In the genomic region with DNA sequence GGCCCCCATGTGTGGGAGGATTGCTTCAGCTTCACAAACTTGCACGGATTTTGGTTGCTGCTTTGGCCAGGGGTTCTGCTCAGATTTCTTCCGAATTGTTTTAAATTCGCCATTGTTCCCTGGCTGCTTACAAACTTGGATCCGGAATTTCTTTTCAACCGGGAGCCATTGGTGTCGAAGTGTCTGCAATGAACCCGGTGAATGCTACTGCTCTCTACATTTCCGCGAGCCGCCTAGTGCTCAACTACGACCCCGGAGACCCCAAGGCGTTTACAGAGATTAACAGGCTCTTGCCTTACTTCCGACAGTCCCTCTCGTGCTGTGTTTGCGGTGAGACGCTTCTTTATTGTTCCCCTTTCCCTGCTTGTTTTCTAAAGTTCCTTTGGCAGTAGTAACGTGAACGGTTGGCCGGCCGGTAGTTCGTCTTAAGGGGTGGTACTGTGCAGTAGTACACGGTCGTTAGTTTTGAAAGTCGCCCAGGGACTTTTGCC, we compare ENCODE assay signal across 8 mouse cellular contexts. TPM values are rescaled to one million over a fixed set of nuclear protein-coding genes. Genes with fewer than 3 reads are reported as not detected.
A peak's percentile ranks its signal among the peaks of the same experiment; 100 is the strongest.
DNase-seq lines count a peak whose midpoint lies in the region; ATAC-seq lines count a peak whose summit lies in the region.

No protein-coding gene starts in this region.

- ATAC-seq in embryonic facial prominence, embryonic 14.5 days (ENCODE audit: low read depth) = no peak
- ATAC-seq in hindbrain, embryonic 15.5 days (ENCODE audit: low FRiP score, low read depth) = no peak
- no peak for ATAC-seq in liver, embryonic 13.5 days (ENCODE audit: low read depth)

- peak overlapping the region; percentile 85 for H3K4me2 ChIP-seq in embryonic facial prominence, embryonic 14.5 days (ENCODE audit: low read depth, low read length)
- peak overlapping the region; percentile 82 for H3K4me2 ChIP-seq in hindbrain, embryonic 15.5 days
- peak overlapping the region; percentile 94 for H3K4me2 ChIP-seq in liver, embryonic 13.5 days

- H3K4me3 ChIP-seq in embryonic facial prominence, embryonic 14.5 days (ENCODE audit: low read depth, low read length) = peak overlapping the region; percentile 99
- H3K4me3 ChIP-seq in hindbrain, embryonic 15.5 days = peak overlapping the region; percentile 72
- peak overlapping the region; percentile 90 for H3K4me3 ChIP-seq in liver, embryonic 13.5 days (replicated peaks)

- H3K9ac ChIP-seq in embryonic facial prominence, embryonic 14.5 days (ENCODE audit: low read depth, low read length) = peak overlapping the region; percentile 99
- H3K9ac ChIP-seq in hindbrain, embryonic 15.5 days = peak overlapping the region; percentile 91
- peak overlapping the region; percentile 96 for H3K9ac ChIP-seq in liver, embryonic 13.5 days

- H3K36me3 ChIP-seq in embryonic facial prominence, embryonic 14.5 days (ENCODE audit: control insufficient read depth, insufficient read depth, low read length) = no peaks in the 10 kb centered on the region
- H3K36me3 ChIP-seq in hindbrain, embryonic 15.5 days = no peaks in the 10 kb centered on the region
- H3K36me3 ChIP-seq in liver, embryonic 13.5 days = peaks cover 2% of the 10 kb centered on the region

- H3K27ac ChIP-seq in embryonic facial prominence, embryonic 14.5 days (replicated peaks; ENCODE audit: low read depth, low read length) = peak overlapping the region; percentile 100
- peak overlapping the region; percentile 100 for H3K27ac ChIP-seq in hindbrain, embryonic 15.5 days (replicated peaks)
- H3K27ac ChIP-seq in liver, embryonic 13.5 days = peak overlapping the region; percentile 99

- WGBS in embryonic facial prominence, embryonic 14.5 days = under 1% methylated on average over 25 of the region's 25 CpGs
- WGBS in hindbrain, embryonic 15.5 days = under 1% methylated on average over 25 of the region's 25 CpGs
- WGBS in liver, embryonic 13.5 days (ENCODE audit: insufficient replicate concordance) = under 1% methylated on average over 25 of the region's 25 CpGs

- H3K9me3 ChIP-seq in embryonic facial prominence, embryonic 14.5 days (ENCODE audit: control insufficient read depth, low read length) = no peaks in the 10 kb centered on the region
- H3K9me3 ChIP-seq in hindbrain, embryonic 15.5 days = no peaks in the 10 kb centered on the region
- H3K9me3 ChIP-seq in liver, embryonic 13.5 days (replicated peaks) = no peaks in the 10 kb centered on the region

- peak; percentile 15 for DNase-seq in ovary, postnatal 36 days (ENCODE audit: low spot score)
- DNase-seq in ovary, postnatal 10 days (ENCODE audit: low spot score) = no peak
- peak; percentile 36 for DNase-seq in embryonic facial prominence, embryonic 14.5 days (ENCODE audit: low spot score)
- no peak for DNase-seq in liver, embryonic 13.5 days
- DNase-seq in neural tube, embryonic 10.5 days (ENCODE audit: extremely low spot score, low spot score) = peak; percentile 50
- DNase-seq in thymus, postnatal 4 days = peak; percentile 68
- no peak for DNase-seq in left cerebral cortex, adult 8-10 months (ENCODE audit: low spot score in 2 of 2)

- H3K27me3 ChIP-seq in embryonic facial prominence, embryonic 14.5 days (replicated peaks; ENCODE audit: control insufficient read depth, insufficient read depth, low read length) = no peaks in the 10 kb centered on the region
- no peaks in the 10 kb centered on the region for H3K27me3 ChIP-seq in hindbrain, embryonic 15.5 days
- no peaks in the 10 kb centered on the region for H3K27me3 ChIP-seq in liver, embryonic 13.5 days

- H3K4me1 ChIP-seq in embryonic facial prominence, embryonic 14.5 days (ENCODE audit: control insufficient read depth, insufficient read depth, low read length) = peaks cover 23% of the 10 kb centered on the region
- peaks cover 39% of the 10 kb centered on the region for H3K4me1 ChIP-seq in hindbrain, embryonic 15.5 days (replicated peaks)
- H3K4me1 ChIP-seq in liver, embryonic 13.5 days (replicated peaks) = peaks cover 45% of the 10 kb centered on the region

RNA-seq across cellular contexts. Expression of gene Msl2, which starts 1.2 kb away (rescaled TPM):
- 6.2 and 6.8 TPM in 2 replicates for polyA plus RNA-seq in embryonic facial prominence, embryonic 14.5 days (2014; fragmentation: Nextera tagmentation; extraction: Ambion mirVana)
- 3.7 and 4.6 TPM in 2 replicates for polyA plus RNA-seq in hindbrain, embryonic 15.5 days (2015; fragmentation: Nextera tagmentation; extraction: Ambion mirVana)
- 2.6 and 2.9 TPM in 2 replicates for polyA plus RNA-seq in liver, embryonic 13.5 days (2015; fragmentation: Nextera tagmentation; extraction: Ambion mirVana)
- 10 to 100 TPM; 61.4 to 70.4 (median 65.8) TPM for total RNA-seq in left cerebral cortex, adult 8-10 months (2022)

RNA-seq across cellular contexts. Expression of gene Pccb, which starts 40.4 kb away (rescaled TPM):
- polyA plus RNA-seq in embryonic facial prominence, embryonic 14.5 days (2014; fragmentation: Nextera tagmentation; extraction: Ambion mirVana) = 25.0 and 28.5 TPM in 2 replicates
- 24.3 and 25.5 TPM in 2 replicates for polyA plus RNA-seq in hindbrain, embryonic 15.5 days (2015; fragmentation: Nextera tagmentation; extraction: Ambion mirVana)
- 7.6 and 8.4 TPM in 2 replicates for polyA plus RNA-seq in liver, embryonic 13.5 days (2015; fragmentation: Nextera tagmentation; extraction: Ambion mirVana)
- total RNA-seq in left cerebral cortex, adult 8-10 months (2022) = 10 to 100 TPM; 42.0 to 51.2 (median 46.6) TPM

Comparison
In these comparisons a context has a peak if more than half of its experiments do, and no peak if none do; other contexts are left out.
1. DNase-seq: peak in ovary, postnatal 36 days (single experiment), embryonic facial prominence, embryonic 14.5 days (single experiment), neural tube, embryonic 10.5 days (single experiment) and thymus, postnatal 4 days (single experiment); none in ovary, postnatal 10 days (single experiment), liver, embryonic 13.5 days (single experiment) and left cerebral cortex, adult 8-10 months (0 of 2).
2. Peak in every context shown above with its lines, with median percentiles within 50 percentile points of each other: H3K27ac ChIP-seq, H3K4me2 ChIP-seq, H3K4me3 ChIP-seq and H3K9ac ChIP-seq.